Mouse (Mus musculus) retina, embryonic 14.5 days (tissue): ENCODE data around the gene Fam198b.

Experiments
- DNase-seq: peaks from one replicate; pipeline ENCODE4 v3.0.0-alpha.2; 2015; ENCODE audit warnings: low spot score

Gene Fam198b

GRCm38 (mm10) chr3:79885686-79886356, 1.5 kb downstream of the Fam198b start:
- no peak for DNase-seq

GRCm38 (mm10) chr3:79886357-79887091, 2.2 kb downstream of the Fam198b start:
- DNase-seq = no peak

DNA sequence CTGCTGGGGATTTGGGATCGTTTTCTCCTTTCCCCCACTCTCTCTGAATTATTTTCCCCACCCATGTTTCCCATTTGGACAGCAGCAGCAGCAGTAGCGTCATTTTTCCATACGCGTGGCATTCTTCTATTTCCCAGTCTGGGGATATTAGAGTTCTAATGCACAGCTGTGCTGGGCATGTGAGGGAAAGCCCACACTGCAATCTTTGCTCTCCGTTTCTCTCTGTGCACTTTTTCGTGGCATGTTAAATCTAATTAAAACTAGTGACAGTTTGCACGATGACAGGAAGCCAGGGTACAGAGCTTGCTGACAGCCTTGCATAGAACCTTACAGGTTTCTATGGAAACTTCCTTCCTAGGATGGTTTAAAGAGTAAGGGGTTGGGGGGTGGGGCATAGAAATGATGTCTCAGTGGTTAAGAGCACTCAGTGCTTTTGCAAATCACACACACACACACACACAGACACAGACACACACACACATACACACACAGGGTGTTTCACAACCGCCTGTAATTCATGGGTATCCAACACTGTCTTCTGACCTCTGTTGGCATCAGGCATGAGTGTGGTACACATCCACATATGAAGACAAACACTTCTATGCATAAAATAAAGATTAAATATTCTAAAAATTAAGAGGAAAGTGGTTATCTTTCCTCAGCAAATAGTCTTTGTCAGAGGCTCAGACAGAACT, 3.0 kb downstream of the Fam198b start:
- DNase-seq = no peak

- no peak for DNase-seq
These were observed 3.6 kb downstream of the Fam198b start for GRCm38 (mm10) chr3:79887966-79888365.

GRCm38 (mm10) chr3:79897534-79898370, 13.4 kb downstream of the Fam198b start:
- DNase-seq = no peak

- no peak for DNase-seq
These were observed 14.2 kb downstream of the Fam198b start for GRCm38 (mm10) chr3:79898514-79898913.

DNA sequence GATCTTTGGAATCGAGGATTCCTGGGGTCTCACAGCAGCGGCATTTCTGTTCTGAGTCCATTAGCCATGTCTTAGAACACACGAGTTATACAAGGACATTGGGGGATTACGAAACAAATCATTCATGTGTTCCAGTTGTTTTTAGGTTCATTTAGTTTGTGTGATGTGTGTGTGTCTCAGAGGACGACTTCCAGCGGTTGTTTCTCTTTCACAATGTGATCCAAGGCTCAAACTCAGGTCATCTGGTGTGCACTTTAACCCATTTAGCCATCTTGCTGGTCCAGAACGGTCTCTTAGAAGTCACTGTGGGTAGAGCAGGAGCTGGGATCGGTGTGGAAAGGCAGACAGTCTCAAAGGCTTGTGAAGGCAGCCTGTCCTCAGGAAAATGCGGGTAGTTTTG, 15.6 kb downstream of the Fam198b start:
- no peak for DNase-seq

DNA sequence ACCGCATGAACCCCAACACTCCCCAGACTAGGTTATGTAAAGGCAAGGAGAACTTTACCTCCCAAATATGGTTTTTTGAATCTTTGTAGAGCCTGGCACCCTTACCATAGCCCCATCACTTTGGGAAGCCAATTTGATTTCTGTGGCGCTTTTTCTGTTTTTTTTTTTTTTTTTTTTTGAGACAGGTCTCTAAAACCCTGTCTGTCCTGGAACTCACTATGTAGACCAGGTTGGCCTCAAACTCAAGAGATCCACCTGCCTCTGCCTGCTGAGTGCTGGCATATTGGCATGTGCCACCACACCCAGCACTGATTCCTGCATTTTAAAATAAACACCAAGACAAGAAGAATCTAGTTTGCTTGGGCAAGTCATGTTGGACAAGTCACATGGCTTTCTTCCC, 16.2 kb downstream of the Fam198b start:
- no peak for DNase-seq

- no peak for DNase-seq
These were observed 17.0 kb downstream of the Fam198b start for GRCm38 (mm10) chr3:79901321-79901720.

DNA sequence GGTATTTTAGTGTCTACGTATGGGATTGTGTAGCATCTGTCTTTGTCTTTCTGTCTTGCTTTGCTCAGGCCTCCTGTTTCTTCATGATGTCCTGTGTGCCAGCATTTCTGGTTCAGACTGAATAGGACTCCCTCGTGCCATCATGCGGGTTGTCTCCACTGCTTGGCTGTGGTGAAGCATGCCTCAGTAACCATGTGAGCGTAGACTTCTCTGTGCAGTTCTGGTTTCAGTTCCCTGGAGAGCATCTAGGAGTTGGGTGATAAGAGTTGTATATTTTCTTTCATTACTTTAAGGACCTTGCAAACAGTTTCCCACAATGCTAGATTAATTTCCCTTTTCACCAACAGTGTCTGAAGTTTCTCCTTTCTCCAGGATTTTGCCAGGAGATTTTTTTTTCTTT, 17.4 kb downstream of the Fam198b start:
- DNase-seq = no peak

GRCm38 (mm10) chr3:79903803-79904202, 19.5 kb downstream of the Fam198b start:
- DNase-seq = no peak

DNA sequence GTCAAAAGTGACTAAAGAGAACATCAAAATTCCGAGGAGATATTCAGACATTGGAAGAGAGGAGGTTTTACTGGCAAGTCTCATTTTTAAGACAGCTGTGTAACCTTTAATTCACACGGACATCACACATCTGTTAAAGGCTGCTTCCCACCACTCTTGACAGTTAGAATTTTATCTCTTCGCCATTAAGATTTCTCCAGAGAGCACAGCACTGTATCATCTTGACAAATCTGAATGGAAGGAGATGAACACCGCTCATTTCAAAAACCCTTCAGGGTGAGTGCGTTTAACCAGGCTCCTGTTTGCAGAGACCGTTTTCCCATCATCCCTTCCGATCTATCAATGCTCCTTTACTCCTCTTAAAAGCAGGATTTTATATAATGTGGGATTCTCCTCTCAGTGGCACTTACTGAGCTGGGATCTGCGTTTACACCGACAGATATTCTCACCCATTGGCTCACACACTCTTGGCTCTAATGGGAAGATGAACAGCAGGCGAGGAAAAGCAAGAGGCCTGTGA, 20.0 kb downstream of the Fam198b start:
- DNase-seq = no peak

- no peak for DNase-seq
These were observed 21.1 kb downstream of the Fam198b start for GRCm38 (mm10) chr3:79905397-79905796.

DNA sequence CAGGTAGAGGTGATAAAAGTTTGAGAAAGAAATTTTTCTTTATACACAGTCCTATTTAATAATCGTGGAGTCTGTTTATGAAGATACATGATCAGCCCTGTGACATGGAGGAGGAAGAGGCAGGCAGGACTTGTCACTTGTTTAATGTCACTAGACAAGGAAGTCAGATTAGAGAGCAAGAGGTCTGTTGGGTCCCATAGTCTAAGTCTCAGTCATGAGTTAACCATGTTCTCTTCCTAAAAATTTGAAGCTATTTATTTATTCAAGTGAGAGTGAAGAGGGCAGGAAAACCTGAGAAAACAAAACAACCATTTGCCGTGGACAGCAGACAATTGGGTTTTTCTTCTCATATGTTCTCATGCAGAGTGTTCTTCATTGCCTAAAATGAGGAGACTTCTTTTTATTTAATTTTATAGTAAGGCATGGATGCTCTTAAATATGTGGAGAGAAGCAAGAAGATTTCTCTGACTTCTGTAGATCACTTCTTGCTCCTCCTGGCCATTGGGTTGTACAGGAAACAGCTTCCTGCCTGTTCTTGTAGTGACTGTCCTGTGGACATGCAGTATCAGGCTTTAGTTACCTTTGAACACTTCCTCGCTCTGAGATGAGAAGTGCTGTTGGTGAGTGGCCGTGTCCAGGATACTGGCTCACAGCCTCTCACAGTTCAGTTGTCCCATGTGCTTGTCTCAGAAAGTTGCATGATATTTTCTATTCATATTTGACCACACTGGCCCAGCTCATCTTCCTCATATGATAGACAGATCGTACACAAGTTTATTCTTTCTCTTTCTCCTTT, 22.1 kb downstream of the Fam198b start:
- DNase-seq = no peak

DNA sequence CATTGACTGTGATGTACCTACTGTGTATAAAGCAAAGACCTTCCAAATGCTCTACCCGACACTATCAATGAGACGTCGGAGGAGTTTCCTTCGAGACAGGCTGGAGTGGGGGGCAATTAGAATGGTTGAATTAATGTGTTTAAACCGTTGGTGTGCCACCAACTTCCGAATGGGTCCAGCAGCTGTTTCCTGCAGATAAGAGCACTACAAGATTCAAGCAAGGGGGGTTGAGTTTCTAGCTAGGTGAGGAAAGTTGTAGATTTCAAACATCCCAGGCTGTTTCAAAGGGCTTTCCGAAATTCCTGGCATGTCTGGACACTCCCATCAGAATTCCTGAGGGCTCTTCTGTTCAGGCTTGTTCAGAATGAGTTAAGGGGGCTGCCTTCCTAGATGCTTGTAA, 22.9 kb downstream of the Fam198b start:
- no peak for DNase-seq

GRCm38 (mm10) chr3:79910375-79911141, 26.2 kb downstream of the Fam198b start:
- DNase-seq = no peak

DNA sequence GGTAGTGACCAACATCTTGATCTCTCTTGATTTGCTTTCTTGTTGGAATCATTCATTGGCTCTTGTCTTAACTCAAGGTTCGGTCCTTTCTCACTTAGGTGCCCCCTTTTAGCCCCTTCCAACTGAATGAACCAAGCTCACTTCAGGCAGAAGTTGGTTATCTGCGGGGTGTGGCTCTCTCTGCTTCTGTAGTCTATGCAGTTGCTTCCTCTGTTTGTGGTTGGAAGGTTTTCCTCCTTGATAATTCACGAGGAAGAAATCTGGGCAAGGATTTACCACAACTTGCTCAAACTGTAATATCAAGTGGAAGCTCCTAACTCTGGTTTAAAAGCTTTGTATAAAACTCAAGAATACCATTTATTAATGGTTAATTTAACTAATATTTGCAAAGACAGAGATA, 26.8 kb downstream of the Fam198b start:
- no peak for DNase-seq

DNA sequence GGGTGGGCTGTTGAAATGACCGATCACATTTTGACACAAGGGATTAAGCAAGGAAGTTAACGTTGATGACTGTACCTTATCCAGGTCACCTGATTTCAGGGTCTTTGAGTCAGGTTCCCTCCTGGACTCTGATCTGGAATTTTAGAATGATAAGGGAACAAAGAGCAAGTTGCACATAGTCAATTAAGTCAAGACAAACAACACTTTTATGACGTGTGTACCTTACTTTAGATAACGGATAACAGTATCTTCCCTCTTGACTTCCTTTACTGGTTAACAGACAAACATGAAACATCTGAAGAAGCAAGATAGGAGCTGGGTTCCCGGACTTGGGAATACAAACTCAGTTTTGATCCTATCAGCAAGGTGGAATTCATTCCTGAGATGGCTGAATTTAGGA, 29.7 kb downstream of the Fam198b start:
- no peak for DNase-seq

DNA sequence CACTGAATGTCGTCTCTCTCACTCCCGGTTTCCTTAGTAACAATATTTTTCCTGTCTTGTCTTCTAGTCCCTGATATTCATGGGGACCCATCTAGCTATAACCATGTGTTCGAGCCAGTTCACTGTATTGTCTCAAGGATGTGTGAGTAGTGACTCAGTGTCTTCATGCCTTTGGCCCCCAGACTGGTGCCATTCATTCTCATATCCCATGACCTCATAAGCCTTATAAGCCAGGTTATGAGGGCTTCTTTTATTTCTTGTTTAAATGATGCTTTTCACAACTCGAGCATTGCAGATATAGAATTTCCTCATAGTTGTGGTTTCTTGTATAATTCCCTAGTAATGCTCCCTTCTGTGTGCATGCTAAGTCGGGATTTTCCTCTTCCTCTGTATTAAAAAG, 31.9 kb downstream of the Fam198b start:
- DNase-seq = no peak

DNA sequence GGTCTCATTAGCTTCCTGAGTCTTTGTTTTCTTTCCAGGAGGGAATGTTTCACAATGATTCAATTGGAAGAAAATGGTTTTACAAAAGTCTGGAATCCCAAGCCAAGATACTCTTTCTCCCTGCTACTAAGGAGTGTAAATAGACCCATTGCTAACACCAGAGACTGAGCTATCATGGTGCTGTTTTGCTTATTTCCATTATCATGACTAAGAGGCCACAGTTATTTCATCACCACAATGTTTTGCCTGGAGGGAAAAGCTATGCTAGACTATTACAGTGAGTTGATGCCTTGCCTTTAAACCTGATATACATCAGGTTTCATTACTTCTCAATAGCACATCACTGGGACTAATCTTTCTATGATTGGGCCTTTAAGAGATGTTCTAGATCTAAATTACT, 34.4 kb downstream of the Fam198b start:
- DNase-seq = no peak
